ENCODE assay signal across 8 mouse cellular contexts in genomic region chr7:16129421-16129845, GRCm38 (mm10). TPM values are rescaled to one million over a fixed set of nuclear protein-coding genes. Genes with fewer than 3 reads are reported as not detected.
A peak's percentile ranks its signal among the peaks of the same experiment; 100 is the strongest.
DNase-seq lines count a peak whose midpoint lies in the region; ATAC-seq and TF ChIP-seq lines count a peak whose summit lies in the region.

Gene Slc8a2, plus strand, starts transcription at chr7:16129826.

- dilution Hi-C loops in CH12.LX (cut with MboI; ENCODE audit: extremely low pct_ligation_motif_present, extremely low pct_unique_long_range_greater_than_20kb, low sequenced_read_pairs): no loop called here

- TF ChIP-seq EP300 in CH12.LX (IDR thresholded peaks at IDR 0.05; ENCODE audit: low read length): no peak
- TF ChIP-seq EP300 in liver, embryonic 14.5 days (IDR thresholded peaks at IDR 0.05; ENCODE audit: low read depth): no peak

- no peak within 1 kb of the TSS for H3K4me3 ChIP-seq in CH12.LX (replicated peaks in 1 of 3; ENCODE audit: low read depth in 2 of 3, low read length in 2 of 3, poor library complexity in 1 of 3)
- H3K4me3 ChIP-seq in forebrain, embryonic 11.5 days (ENCODE audit: low read depth, low read length): peak within 1 kb of the TSS; percentile 62
- peak within 1 kb of the TSS; percentile 60 for H3K4me3 ChIP-seq in heart, embryonic 15.5 days
- H3K4me3 ChIP-seq in liver, embryonic 14.5 days (ENCODE audit: insufficient read depth in 1 of 2, low read depth in 2 of 2, low read length in 2 of 2): peak within 1 kb of the TSS in 1 of 2 experiments; percentile 18; a peak in 1 of 4 replicates
- peak within 1 kb of the TSS; percentile 64 for H3K4me3 ChIP-seq in neural tube, embryonic 11.5 days (ENCODE audit: low read depth, low read length)

- 1% methylated on average over 12 of the region's 12 CpGs for WGBS in forebrain, embryonic 11.5 days
- 1% methylated on average over 12 of the region's 12 CpGs for WGBS in heart, embryonic 15.5 days
- WGBS in liver, embryonic 14.5 days (ENCODE audit: insufficient replicate concordance): 5% methylated on average over 12 of the region's 12 CpGs
- 1% methylated on average over 12 of the region's 12 CpGs for WGBS in neural tube, embryonic 11.5 days

- H3K9me3 ChIP-seq in CH12.LX (replicated peaks; ENCODE audit: low read length): no peaks in the 10 kb centered on the region
- H3K9me3 ChIP-seq in forebrain, embryonic 11.5 days (ENCODE audit: control insufficient read depth, low read length): no peaks in the 10 kb centered on the region
- no peaks in the 10 kb centered on the region for H3K9me3 ChIP-seq in heart, embryonic 15.5 days (replicated peaks)
- H3K9me3 ChIP-seq in liver, embryonic 14.5 days (ENCODE audit: control insufficient read depth, low read length): no peaks in the 10 kb centered on the region
- no peaks in the 10 kb centered on the region for H3K9me3 ChIP-seq in neural tube, embryonic 11.5 days (ENCODE audit: control insufficient read depth, low read length)

- H3K4me2 ChIP-seq in CH12.LX (ENCODE audit: insufficient read depth, low read depth, poor library complexity, severe bottlenecking): 0 out of 2 replicates have a peak within 1 kb of the TSS, but pooled peaks have one; percentile 23
- peak within 1 kb of the TSS; percentile 95 for H3K4me2 ChIP-seq in forebrain, embryonic 11.5 days (ENCODE audit: low read depth, low read length, severe bottlenecking)
- peak within 1 kb of the TSS; percentile 85 for H3K4me2 ChIP-seq in heart, embryonic 15.5 days
- peak within 1 kb of the TSS; percentile 1 for H3K4me2 ChIP-seq in liver, embryonic 14.5 days (ENCODE audit: low read depth)
- H3K4me2 ChIP-seq in neural tube, embryonic 11.5 days (ENCODE audit: low read depth): peak within 1 kb of the TSS; percentile 82

- no peaks in the 10 kb centered on the region for H3K79me2 ChIP-seq in CH12.LX (replicated peaks; ENCODE audit: control insufficient read depth, extremely low read depth, insufficient read depth, poor library complexity, severe bottlenecking)

- no peak for TF ChIP-seq RAD21 in CH12.LX (IDR thresholded peaks at IDR 0.05; ENCODE audit: low read depth, low read length)

- H3K9ac ChIP-seq in CH12.LX (ENCODE audit: insufficient read depth, low read depth): no peak within 1 kb of the TSS
- peak within 1 kb of the TSS; percentile 78 for H3K9ac ChIP-seq in forebrain, embryonic 11.5 days (ENCODE audit: low read length)
- peak within 1 kb of the TSS; percentile 62 for H3K9ac ChIP-seq in heart, embryonic 15.5 days
- H3K9ac ChIP-seq in liver, embryonic 14.5 days (replicated peaks): no peak within 1 kb of the TSS
- H3K9ac ChIP-seq in neural tube, embryonic 11.5 days (ENCODE audit: low read length): peak within 1 kb of the TSS; percentile 70

- peaks cover 20 to 54% of the 10 kb centered on the region in 2 experiments for H3K4me1 ChIP-seq in CH12.LX (ENCODE audit: control insufficient read depth in 1 of 2, insufficient read depth in 2 of 2)
- peaks cover 23% of the 10 kb centered on the region for H3K4me1 ChIP-seq in forebrain, embryonic 11.5 days (replicated peaks; ENCODE audit: control insufficient read depth, insufficient read depth, low read length)
- H3K4me1 ChIP-seq in heart, embryonic 15.5 days (replicated peaks): peaks cover 37% of the 10 kb centered on the region
- H3K4me1 ChIP-seq in liver, embryonic 14.5 days (replicated peaks; ENCODE audit: control insufficient read depth in 2 of 2, insufficient read depth in 2 of 2, low read length in 1 of 2): no peaks in the 10 kb centered on the region
- H3K4me1 ChIP-seq in neural tube, embryonic 11.5 days (ENCODE audit: control insufficient read depth, insufficient read depth, low read length): peaks cover 35% of the 10 kb centered on the region

- no peaks in the 10 kb centered on the region for H3K27me3 ChIP-seq in CH12.LX (replicated peaks)
- no peaks in the 10 kb centered on the region for H3K27me3 ChIP-seq in forebrain, embryonic 11.5 days (ENCODE audit: control insufficient read depth, insufficient read depth, low read length)
- H3K27me3 ChIP-seq in heart, embryonic 15.5 days: no peaks in the 10 kb centered on the region
- peaks cover 17% of the 10 kb centered on the region for H3K27me3 ChIP-seq in liver, embryonic 14.5 days (ENCODE audit: control insufficient read depth, insufficient read depth, low read length)
- H3K27me3 ChIP-seq in neural tube, embryonic 11.5 days (ENCODE audit: control insufficient read depth, insufficient read depth, low read length): 0 out of 2 replicates have a peak, but pooled peaks cover 2% of the 10 kb centered on the region

- in situ Hi-C loops in CH12.LX (cut with MboI; ENCODE audit: low pct_ligation_motif_present, low pct_unique_long_range_greater_than_20kb, low sequenced_read_pairs): no loop called here

- TF ChIP-seq POLR2A in CH12.LX (IDR thresholded peaks at IDR 0.05; ENCODE audit: low read depth, low read length): no peak

- H3K36me3 ChIP-seq in CH12.LX (replicated peaks in 1 of 2; ENCODE audit: control insufficient read depth in 1 of 2, insufficient read depth in 1 of 2, low read length in 1 of 2): peaks cover 8 to 49% of the 10 kb centered on the region in 2 experiments
- H3K36me3 ChIP-seq in forebrain, embryonic 11.5 days (ENCODE audit: control insufficient read depth, insufficient read depth, low read length): no peaks in the 10 kb centered on the region; the same call in 1 of the 2 replicates
- H3K36me3 ChIP-seq in heart, embryonic 15.5 days: peaks cover 11% of the 10 kb centered on the region
- H3K36me3 ChIP-seq in liver, embryonic 14.5 days (replicated peaks; ENCODE audit: control insufficient read depth, insufficient read depth, low read depth): no peaks in the 10 kb centered on the region
- no peaks in the 10 kb centered on the region for H3K36me3 ChIP-seq in neural tube, embryonic 11.5 days (ENCODE audit: control insufficient read depth, insufficient read depth, low read length)

- peak; percentile 82 for ATAC-seq in forebrain, embryonic 11.5 days (replicated peaks; ENCODE audit: low FRiP score)
- ATAC-seq in heart, embryonic 15.5 days (replicated peaks; ENCODE audit: insufficient number of reproducible peaks, insufficient read depth, low FRiP score, low read depth): peak; percentile 89
- peak; percentile 60 for ATAC-seq in liver, embryonic 14.5 days (ENCODE audit: insufficient read depth)
- ATAC-seq in neural tube, embryonic 11.5 days (ENCODE audit: insufficient read depth, low FRiP score, low TSS enrichment): peak; percentile 78

- H3K27ac ChIP-seq in CH12.LX (ENCODE audit: insufficient read depth, low read depth): no peak within 1 kb of the TSS
- H3K27ac ChIP-seq in forebrain, embryonic 11.5 days (ENCODE audit: low read depth, low read length): peak within 1 kb of the TSS; percentile 76
- peak within 1 kb of the TSS; percentile 88 for H3K27ac ChIP-seq in heart, embryonic 15.5 days
- H3K27ac ChIP-seq in liver, embryonic 14.5 days: no peak within 1 kb of the TSS
- H3K27ac ChIP-seq in neural tube, embryonic 11.5 days (ENCODE audit: low read depth, low read length): peak within 1 kb of the TSS; percentile 70

- TF ChIP-seq CTCF in CH12.LX (conservative IDR thresholded peaks at IDR 0.05 in 1 of 2, IDR thresholded peaks at IDR 0.05 in 1 of 2; ENCODE audit: low read depth in 2 of 2, low read length in 2 of 2): no peak
- no peak for TF ChIP-seq CTCF in liver, embryonic 14.5 days (IDR thresholded peaks at IDR 0.05; ENCODE audit: low read depth)

- DNase-seq in CH12.LX (ENCODE audit: extremely low read depth): no peak
- DNase-seq in c-Kit-positive CD71-negative TER-119-negative erythroid progenitor cells, embryonic 14.5 days (ENCODE audit: low read depth): peak; percentile 64
- DNase-seq in forebrain, embryonic 11.5 days (ENCODE audit: low spot score): peak; percentile 91
- DNase-seq in kidney, postnatal 14 days: peak; percentile 84
- peak in 2 of 3 experiments; percentile 32 to 34 for DNase-seq in liver, embryonic 14.5 days (ENCODE audit: low read depth in 3 of 3, low spot score in 3 of 3)
- peak; percentile 88 for DNase-seq in neural tube, embryonic 11.5 days (ENCODE audit: low spot score)
- peak; percentile 86 for DNase-seq in testis, postnatal 14 days (ENCODE audit: low spot score)

TF ChIP-seq in CH12.LX, 34 proteins besides CTCF, POLR2A, EP300 and RAD21:
- TF ChIP-seq GABPA (IDR thresholded peaks at IDR 0.05; ENCODE audit: insufficient replicate concordance, low read depth, low read length): no peak
- TF ChIP-seq TCF12 (IDR thresholded peaks at IDR 0.05; ENCODE audit: low read depth, low read length): no peak
- no peak for TF ChIP-seq MXI1 (IDR thresholded peaks at IDR 0.05; ENCODE audit: low read depth, low read length)
- no peak for TF ChIP-seq BHLHE40 (IDR thresholded peaks at IDR 0.05; ENCODE audit: low read depth, low read length)
TF ChIP-seq in CH12.LX: peak in this region for 0.

RNA-seq across cellular contexts. Expression of gene Slc8a2, which starts in this region (rescaled TPM):
- 0.04 TPM in 2 replicates for total RNA-seq in CH12.LX (2012; rRNA removed)
- total RNA-seq in CH12.LX (2014; rRNA removed): not detected in 2 replicates
- polyA plus RNA-seq in CH12.LX (2012; ENCODE audit: insufficient read length, low read depth): 0.08 and 0.10 TPM in 2 replicates
- polyA plus RNA-seq in forebrain, embryonic 11.5 days (2014; fragmentation: Nextera tagmentation; extraction: Ambion mirVana): 0.36 and 0.88 TPM in 2 replicates
- polyA plus RNA-seq in heart, embryonic 15.5 days (2015; fragmentation: Nextera tagmentation; extraction: Ambion mirVana): 0.13 TPM in 2 replicates
- polyA plus RNA-seq in liver, embryonic 14.5 days (2012; rRNA removed): 0.08 and 0.11 TPM in 2 replicates
- not detected in 2 replicates for polyA plus RNA-seq in liver, embryonic 14.5 days (2014; fragmentation: Nextera tagmentation; extraction: Ambion mirVana)
- polyA plus RNA-seq in neural tube, embryonic 11.5 days (2014; fragmentation: Nextera tagmentation; extraction: Ambion mirVana): 0.95 and 1.0 TPM in 2 replicates

Comparison
In these comparisons a context has a peak if more than half of its experiments do, and no peak if none do; other contexts are left out.
1. Peak in DNase-seq, ATAC-seq, H3K4me3 ChIP-seq, H3K27ac ChIP-seq, H3K9ac ChIP-seq and H3K4me2 ChIP-seq in forebrain, embryonic 11.5 days; RNA of the gene not detected or under 1 TPM.
2. Peak in ATAC-seq, H3K4me3 ChIP-seq, H3K27ac ChIP-seq, H3K9ac ChIP-seq and H3K4me2 ChIP-seq in heart, embryonic 15.5 days; RNA of the gene not detected or under 1 TPM.
3. Peak in DNase-seq, ATAC-seq and H3K4me2 ChIP-seq in liver, embryonic 14.5 days; RNA of the gene not detected or under 1 TPM.
4. H3K4me2 ChIP-seq: peak in every context shown above with its lines; median percentile 95 in forebrain, embryonic 11.5 days; 85 in heart, embryonic 15.5 days; 82 in neural tube, embryonic 11.5 days; 23 in CH12.LX; 1 in liver, embryonic 14.5 days.